Mouse (Mus musculus) WW6 (cell line): ENCODE measurements around the gene Trmt5.

ENCODE experiments used
- DNase-seq: peaks from one replicate; pipeline ENCODE4 v3.0.0-alpha.2; 2013; ENCODE audit warnings: low read depth, low spot score

Gene Trmt5

DNA sequence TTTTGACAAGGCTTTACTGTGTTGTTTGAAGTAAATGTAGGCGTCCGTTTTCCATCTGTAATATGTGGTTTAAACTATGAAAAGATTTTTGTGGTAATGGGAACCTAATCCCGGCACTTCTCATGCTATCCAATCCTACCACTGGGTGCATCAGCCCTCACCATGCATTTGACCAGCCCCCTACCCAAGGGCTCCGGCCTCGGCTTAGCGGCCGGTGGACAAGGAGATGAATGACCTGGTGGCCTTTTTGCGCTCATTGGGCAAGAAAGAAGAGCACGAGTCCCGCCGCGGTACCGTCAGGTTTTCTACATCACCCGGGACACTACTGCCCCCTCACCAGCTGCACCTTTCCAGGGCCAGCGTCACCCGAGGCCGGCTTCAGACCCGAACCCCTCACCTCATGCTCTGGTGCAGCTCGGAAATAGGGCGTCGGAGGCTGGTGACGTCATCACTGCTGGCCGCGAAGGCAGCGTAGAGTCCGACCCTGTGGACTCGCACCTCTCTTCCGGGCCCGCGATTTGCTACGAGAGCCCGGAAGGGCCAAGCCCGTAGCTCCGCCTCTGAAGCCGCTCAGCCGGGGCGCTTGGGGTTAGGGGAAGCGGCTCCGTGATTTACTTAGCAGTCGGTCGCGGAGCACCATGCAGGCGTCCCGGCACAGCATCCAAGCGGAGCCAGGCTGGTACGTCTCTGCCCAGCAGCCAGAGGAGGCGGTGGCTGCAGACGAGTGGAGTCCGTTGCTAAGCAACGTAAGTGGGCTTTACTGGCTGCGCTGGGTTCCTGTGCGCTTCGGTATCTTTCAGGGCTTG, at the start of gene Trmt5, which contains the start of gene Slc38a6:
TSS of gene Trmt5 (minus strand) at position 424 of the 806 bp plus-strand sequence.
TSS of gene Slc38a6 (plus strand) at position 493 of the 806 bp plus-strand sequence.
- DNase-seq: peak; percentile 92

DNA sequence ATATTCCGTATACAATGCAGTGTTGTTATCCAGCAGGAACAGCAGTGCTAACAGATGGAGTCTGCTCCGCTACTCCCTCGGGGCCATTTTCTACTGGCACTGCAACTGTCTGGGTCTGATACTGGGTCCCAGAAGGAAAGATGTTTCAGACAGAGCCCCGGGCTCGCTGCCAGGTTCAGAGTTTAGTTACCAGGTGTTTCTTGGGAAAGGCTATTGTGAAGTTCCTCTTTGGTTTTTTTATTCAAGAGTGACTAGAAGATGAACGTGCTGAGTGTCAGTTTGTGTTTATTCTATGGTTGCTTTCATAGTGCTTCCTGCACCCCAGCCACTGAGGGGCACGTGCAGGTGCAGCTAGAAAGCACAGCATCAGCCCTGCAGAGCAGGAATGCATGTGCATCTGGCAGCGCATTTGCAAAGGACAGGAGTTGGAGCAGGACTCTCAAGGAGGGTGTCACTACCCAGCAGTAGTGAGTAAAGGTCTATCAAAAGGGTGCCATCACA, 47.6 kb upstream of the Trmt5 start:
- DNase-seq: no peak

DNA sequence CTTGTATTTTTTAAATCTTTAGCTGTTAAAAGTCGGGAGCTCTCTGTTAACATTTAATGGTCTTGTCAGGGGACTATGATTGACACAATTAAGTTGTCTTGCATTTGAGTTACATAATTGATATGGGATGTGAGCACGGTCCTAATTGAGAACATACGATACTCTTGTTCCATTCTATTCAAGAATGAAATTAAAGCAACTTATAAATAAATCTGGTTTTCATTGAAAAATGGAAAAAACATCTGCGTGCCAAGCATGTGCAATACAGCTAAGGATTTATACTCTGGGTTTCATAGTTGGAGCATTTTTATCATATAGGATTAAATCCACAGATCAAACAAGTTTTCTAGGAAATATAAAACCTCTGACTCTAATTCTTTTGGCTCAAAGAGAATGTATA, 46.2 kb upstream of the Trmt5 start:
- no peak for DNase-seq

DNA sequence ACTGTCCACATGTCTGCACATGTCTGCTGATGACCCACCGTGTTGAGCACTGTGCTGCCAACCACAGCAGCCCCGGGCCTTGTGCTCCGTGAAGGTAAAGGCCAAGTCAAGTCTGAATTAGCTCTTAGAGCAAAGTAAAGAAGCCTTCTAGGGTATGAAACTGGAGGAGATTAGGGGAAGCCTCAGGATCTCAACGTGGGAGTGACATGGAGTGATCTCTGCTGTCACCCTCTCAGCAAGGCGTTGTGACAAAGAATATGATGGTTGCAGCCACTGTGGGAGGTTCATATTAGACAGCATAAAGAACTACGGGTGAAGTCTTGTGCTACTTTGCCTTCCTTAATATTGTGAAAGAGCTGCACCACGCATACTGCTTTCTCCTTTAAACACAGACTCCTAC, 43.7 kb upstream of the Trmt5 start:
- DNase-seq: no peak

DNA sequence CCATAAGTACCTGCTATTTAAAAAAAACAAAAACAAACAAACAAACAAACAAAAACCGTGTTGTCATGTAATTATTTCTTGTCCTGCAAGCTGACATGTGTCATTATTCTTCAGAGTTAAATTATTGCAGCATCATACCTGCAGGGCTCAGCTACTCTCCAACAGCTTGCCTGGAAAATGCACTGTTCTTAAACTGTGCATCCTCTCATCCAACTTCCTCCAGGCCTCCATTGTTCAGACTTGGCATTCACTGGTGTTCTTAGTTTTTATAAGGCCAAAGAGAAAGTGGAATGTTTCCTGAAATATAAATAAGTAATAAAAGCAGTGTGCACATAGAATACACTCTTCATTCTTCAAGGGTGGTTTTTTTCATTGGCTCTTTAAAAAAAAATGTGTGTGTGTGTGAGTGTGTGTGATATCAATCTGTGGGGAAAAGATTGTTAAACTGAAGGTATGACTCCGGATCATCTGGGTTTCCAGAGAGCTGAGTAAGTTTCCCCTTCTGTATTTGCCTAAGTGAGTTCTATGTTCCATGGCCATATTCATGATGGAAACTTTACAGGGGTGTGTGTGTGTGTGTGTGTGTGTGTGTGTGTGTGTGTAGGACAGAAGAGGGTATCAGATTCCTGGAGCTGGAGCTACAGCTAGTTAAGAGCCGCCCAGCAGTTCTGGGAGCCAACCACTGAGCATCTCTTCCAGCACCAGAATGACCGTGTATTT, 42.1 kb upstream of the Trmt5 start:
- no peak for DNase-seq

DNA sequence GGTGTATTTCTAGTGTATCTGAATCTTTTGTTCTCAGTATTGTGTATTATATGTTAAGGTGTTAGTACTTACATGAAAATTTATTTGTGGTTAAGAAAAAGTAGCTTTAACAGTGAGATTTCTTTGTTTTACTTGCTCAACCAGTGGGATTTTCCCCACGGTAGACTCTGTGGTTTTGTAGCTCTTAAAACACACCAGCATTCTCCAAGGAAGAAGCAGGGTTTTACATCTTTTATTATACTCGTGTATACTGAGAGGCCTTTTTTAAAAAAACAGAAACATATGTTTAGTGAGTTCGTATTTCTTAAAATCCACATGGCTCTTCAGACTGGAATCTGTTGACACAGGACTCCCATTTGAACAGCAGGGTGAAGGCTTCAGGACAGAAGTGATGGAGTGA, 40.9 kb upstream of the Trmt5 start:
- no peak for DNase-seq

DNA sequence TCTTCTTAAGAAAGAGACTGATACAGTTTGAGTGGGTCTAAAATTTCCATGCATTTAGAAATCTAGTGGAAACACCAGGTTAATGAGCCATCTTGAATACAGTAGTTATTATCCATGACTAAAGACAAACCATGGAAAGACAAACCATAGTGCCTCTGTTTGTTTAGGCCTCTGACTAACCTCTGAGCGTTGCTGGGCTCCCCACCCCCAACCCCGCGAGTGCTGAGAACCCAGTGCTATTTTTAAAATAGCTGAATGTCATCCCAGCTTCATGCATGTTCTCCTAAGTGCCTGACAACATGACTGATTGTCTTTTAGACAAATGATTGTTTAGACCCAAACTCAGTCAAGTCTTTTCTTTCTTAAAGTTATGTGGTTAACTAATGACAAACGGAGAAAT, 39.1 kb upstream of the Trmt5 start:
- no peak for DNase-seq

DNA sequence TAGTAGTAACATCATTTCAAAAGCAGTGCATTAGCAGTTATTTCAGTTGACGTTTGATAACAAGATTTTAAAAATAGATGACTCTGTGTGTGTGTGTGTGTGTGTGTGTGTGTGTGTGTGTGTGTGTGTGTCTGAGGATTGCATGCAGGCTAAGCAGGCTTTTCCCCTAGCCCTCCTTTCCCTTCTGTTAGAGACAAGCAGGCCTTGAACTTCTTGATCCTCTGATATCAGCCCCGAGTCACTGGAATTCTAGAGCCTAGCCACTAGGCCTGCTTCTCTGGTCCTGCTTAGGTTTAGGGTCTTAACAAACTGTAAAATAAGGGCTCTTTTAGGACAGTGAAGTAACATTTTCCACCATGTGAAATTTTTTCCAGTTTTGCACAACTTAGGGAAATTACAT, 38.7 kb upstream of the Trmt5 start:
- no peak for DNase-seq

DNA sequence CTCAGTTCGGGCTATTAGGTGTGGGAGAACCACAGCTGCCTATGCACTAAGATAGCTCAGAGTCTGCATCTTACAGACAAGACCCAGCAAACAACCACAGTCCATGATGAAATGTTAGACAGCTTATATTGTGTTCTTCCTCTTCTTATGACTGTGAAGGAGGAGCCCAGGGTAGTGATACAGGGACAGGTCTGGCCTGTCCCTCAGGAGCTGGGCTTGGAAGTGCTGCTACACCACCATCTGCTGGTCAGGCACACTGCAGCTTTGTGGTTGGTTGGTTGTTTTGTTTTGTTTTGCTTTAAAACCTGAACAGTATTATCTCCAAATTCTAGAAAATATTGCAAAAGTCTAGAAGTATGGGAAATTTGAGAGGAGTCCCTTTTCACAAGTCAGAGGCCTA, 38.2 kb upstream of the Trmt5 start:
- no peak for DNase-seq

DNA sequence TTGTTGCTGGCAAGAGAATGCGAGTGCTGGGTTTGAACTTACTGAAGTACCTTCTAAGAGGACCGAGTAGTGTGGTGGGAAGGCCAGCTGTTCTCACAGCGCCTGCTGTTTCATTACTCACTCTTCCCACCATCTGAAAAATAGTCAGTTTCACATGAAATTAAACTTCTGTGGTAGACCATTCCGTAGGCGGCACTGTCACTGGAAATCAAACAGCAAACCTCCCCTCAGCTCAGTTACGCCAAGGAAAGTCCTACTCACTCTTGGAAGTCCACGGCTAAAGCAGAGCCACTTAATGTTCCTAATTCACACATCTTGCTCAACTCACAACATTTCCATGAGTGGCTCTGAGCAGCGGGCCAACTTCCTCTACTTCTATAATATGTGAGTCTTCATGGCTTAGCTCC, 37.7 kb upstream of the Trmt5 start:
- no peak for DNase-seq

DNA sequence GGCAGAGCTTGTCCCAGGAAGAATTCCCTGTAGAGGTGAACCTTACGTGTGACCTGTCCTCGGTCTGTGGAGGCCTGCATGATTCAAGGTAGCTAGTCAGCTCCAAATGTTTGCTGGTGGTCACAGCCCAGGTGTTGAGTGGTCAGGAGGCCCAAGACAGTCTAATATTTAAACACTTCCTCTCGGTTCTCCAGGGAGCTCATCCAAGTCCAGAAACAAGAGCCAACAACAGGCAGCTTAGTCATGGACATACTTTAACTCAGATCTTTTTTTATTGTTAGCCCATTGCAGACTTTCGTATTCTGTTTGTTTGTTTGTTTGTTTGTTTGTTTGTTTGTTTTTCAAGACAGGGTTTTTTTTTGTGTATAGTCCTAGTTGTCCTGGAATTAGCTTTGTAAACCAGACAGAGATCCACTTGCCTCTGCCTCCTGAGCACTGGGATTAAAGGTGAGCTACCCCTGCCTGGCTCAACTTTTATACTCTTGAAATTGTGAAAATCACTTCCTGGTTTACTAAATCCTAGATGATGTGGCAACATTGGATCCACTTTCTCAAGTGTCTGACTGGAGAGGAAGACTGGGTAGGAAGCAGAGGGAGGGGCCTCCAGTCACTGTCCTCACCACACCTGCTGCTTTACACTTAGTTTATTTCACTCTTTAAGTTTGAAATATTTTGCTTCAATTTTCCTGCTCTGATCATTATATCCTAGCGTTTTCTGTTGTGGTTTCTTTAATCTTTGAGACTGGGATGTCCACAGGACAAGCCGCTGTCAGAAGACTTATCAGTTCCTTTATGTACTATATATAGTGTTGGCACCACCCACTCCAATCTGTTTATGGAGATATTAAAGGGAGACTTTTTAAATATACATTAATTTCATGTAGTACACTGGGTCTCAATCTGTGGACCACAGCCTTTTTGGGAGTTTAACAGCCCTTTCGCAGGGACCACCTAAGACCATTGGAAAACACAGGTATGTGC, 31.5 kb upstream of the Trmt5 start:
- DNase-seq: no peak

DNA sequence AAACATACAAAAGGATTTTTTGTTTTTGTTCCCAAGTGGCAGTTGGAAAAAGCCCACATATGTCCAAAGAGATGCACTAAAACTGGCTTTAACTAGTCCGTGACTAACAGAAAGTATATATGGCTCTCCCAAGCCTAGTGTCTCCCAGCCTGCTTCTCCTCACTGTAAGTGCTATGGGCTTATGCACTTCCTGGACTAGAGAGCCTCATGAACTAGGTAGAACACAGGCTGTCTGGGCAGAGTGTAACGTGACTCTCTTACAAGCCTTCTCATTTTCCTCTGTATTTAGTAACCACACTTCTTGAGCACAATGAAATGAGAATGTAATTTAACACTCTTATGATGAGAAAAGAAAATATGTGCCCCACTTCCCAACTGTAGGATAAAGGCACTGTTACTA, 22.2 kb upstream of the Trmt5 start:
- no peak for DNase-seq

DNA sequence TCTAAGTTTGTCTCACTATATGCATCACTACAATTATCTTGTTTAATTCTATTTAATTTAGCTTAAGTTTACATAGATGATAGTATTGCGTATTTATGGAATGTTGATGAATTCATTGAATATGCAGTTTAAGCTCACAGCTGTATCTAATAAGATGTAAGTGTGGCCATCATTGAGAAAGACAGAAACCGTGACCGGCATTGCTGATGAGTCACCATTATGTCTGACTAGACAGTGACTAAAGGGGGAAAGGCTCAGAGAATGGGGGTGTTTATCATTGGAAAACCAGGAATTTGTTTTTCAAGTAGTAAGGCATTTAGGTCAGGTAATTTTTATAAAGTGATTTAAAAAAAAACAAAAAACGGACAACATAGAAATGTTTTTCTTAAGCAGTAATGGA, 21.2 kb upstream of the Trmt5 start:
- DNase-seq: no peak

DNA sequence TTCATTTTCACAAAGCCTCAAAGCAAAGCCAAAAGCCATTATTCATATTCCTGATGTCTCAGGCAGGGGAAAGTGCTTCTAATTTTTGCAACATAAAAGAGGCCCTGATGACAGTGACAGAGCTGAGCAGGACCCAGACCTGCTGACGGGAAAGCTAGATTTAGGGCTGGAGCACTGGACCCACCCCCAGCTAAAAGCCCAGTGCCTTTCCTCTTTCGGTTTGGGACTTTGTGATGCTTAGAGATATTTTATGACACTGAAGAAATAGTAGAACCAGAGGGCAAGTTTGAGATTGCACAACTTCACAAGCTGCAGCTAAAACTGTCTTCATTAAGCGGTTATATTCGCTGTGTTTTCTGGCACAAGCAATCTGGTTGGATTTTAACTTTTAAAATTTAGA, 18.1 kb upstream of the Trmt5 start:
- DNase-seq: no peak

DNA sequence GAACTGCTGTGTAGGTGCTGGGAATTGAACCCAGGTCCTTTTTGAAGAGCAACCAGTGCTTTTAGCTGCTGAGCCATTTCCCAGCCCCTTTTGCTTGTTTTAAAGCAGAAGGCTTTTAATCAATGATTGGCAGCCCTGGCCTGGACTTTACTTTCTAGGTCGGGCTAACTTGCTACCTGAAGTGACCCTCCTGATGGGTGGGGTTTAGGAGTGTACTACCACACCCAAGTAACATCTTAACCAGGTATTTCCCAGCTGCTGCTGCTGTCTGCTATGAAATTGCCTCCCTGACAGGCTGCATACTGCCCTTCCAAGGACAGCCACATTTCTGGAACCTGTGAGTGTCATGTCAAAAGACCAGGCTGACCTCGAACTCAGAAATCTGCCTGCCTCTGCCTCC, 14.0 kb upstream of the Trmt5 start:
- no peak for DNase-seq

DNA sequence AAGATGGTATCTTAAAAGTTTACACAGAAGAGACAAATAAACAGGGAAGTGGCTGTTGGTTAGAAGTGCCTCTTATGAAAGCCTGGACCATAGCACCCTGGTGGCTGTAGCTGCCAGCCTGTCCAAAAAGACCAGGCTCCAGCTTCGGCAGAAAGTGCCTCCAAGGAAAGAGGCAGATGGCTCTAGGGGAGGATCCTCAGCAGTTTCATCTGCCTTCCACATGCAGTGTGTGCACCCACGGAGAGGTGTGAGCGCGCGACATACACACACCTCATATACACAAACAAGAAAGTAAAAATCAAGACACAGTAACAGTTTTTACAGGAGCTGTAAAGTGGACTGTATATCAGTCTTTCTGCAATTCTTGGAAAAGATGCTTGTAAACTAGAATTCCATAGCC, 12.1 kb upstream of the Trmt5 start:
- no peak for DNase-seq

DNA sequence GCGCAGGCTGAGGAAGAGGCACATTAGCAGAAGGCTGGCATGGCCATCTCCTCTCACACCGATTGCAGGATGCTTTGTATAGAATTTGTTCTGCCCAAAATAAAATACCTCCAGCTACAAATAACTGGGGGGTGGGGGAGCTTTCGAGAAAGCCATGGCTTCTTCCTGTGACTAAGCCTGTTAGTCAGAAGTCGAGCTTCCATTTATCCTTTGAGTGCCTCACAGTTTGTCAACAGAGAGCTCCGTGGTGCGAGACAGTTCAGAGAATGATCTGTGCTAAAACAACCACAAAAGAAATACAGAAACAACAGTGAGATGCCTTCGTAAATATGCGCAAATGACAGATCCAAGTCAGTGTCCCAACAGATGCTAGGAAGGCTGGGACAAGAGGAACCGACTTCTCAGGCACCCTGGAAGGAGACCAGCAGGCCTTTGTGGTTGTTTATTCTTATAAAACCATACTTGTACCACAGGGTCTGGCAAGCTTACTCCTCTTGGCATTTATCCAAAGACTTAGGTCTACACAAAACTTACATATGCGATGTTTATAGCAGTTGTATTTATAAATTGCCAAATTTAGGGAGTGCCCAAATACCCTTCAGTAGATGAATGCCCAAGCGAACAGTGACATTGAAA, 9.1 kb upstream of the Trmt5 start:
- no peak for DNase-seq

DNA sequence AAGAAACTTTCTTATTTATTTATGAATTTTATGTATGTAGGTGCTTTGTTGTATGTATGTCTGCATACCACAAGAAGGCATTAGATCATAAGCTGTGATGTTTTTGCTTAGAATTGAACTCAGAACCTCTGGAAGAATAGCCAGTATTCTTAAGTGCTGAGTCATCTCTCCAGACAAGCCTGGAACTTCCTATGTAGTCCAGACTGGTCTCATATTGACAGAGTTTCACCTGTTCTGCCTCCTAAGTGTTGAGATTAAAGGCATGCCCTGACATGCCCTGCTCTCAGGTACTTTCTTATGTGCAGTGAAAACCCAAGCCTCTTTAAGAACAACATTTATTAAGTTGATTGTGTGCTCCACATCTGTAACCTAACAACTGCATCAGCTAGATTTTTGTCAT, 8.4 kb upstream of the Trmt5 start:
- no peak for DNase-seq

DNA sequence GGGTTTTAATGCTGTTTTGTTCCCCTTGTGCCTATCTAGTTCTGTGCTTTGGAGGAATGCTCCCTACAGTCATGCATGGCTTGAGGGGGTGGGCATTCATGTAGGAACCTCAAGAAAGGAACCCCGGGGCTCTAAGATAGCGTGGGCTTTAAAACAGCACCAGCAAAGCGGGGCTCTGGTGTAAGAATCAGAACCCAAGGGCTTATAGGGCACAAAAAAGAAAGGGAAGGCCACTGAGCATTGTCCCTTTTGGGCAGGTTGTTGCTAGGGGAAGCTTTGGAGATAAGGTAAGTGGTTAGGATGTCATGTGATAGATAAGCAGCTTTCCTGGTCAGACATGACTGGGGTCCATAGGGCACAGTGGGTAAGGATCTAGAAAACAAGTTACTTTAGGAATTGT, 2.1 kb upstream of the Trmt5 start:
- DNase-seq: no peak

DNA sequence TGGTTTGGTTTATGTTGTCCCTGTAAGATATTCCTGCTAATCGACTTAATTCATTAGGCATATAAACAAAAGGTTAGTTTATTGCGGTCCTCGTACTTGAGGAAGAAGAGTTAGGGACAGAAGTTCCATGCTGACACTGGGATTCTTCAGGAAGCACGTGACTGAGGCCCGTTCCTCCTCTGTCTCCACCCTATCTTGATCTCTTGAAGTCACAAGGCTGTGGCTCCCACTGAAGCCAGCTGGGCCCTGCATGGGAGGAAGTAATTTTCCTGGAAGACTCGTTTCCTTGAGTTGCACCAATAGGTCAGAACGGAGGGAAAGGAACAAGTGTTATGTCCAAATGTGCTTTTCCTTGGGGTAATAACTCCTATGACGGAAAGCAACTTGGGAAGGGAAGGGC, 1.1 kb upstream of the Trmt5 start:
- no peak for DNase-seq

DNA sequence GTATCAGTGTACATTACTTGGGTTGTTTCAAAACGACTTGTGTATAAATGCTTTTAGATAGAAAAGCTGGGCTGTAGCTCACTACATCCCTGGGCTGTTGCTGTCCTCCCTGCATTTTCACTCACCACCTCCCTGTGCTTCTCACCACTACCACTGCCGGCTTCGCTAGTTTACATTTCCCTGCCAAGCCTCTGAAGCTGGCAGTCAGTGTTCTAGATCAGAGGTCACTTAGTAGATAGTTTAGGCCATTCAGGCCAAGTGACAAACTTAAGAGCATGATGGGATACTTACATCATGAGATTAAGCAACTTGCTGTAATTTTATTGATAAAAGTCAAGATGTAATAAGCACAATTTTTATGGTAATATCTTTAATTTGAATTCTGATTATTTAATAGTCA, 11.6 kb downstream of the Trmt5 start:
- no peak for DNase-seq
